Mouse (Mus musculus) heart, adult 2 months (tissue): Measurements from ENCODE around the gene Igf1.

ENCODE experiments used
- CTCF ChIP-seq: fragments of 200-600 bp; IDR thresholded peaks from 2 replicates; pipeline ENCODE4 v1.8.1; 2022; ENCODE audit warnings: antibody characterized with exemption, mild to moderate bottlenecking, moderate library complexity
- EP300 ChIP-seq: fragments of 200-500 bp; IDR thresholded peaks from 2 replicates; pipeline ENCODE4 v1.6.1; 2011; ENCODE audit warnings: low read depth, low read length, control low read depth; ENCODE audit not compliant: insufficient read depth
- POLR2A ChIP-seq: fragments of 200-500 bp; IDR thresholded peaks from 2 replicates; pipeline ENCODE4 v1.6.1; 2011; ENCODE audit warnings: mild to moderate bottlenecking, low read depth, low read length, control low read depth; ENCODE audit not compliant: insufficient read depth

- no peak for TF ChIP-seq CTCF
- no peak for TF ChIP-seq POLR2A
- TF ChIP-seq EP300 = no peak
Observed at GRCm38 (mm10) chr10:87880071-87880785, 22.2 kb downstream of the Igf1 start.
